Mouse (Mus musculus): ENCODE data around the gene Scrn3. TPM values are rescaled to one million over a fixed set of nuclear protein-coding genes. Genes with fewer than 3 reads are reported as not detected.

The Scrn3 gene
- polyA plus RNA-seq, 1 experiment from 2014 or later = 9.8 TPM

GRCm38 (mm10) chr2:73277709-73278075, 34.7 kb upstream of the Scrn3 start:
- no peak for ATAC-seq (ENCODE audit: low FRiP score)
- peak overlapping the region; percentile 25 for H3K4me2 ChIP-seq
- H3K4me1 ChIP-seq = peaks cover 41% of the 10 kb centered on the region
- WGBS = 3% methylated on average over 18 of the region's 18 CpGs
- no peak overlapping the region for H3K9ac ChIP-seq (replicated peaks)
- peaks cover 65% of the 10 kb centered on the region for H3K27me3 ChIP-seq (replicated peaks)
- no peaks in the 10 kb centered on the region for H3K9me3 ChIP-seq (replicated peaks)
- peak overlapping the region; percentile 12; the same call in 1 of the 2 replicates for H3K4me3 ChIP-seq (replicated peaks)
- H3K36me3 ChIP-seq = no peaks in the 10 kb centered on the region
- no peak overlapping the region for H3K27ac ChIP-seq (replicated peaks)

DNA sequence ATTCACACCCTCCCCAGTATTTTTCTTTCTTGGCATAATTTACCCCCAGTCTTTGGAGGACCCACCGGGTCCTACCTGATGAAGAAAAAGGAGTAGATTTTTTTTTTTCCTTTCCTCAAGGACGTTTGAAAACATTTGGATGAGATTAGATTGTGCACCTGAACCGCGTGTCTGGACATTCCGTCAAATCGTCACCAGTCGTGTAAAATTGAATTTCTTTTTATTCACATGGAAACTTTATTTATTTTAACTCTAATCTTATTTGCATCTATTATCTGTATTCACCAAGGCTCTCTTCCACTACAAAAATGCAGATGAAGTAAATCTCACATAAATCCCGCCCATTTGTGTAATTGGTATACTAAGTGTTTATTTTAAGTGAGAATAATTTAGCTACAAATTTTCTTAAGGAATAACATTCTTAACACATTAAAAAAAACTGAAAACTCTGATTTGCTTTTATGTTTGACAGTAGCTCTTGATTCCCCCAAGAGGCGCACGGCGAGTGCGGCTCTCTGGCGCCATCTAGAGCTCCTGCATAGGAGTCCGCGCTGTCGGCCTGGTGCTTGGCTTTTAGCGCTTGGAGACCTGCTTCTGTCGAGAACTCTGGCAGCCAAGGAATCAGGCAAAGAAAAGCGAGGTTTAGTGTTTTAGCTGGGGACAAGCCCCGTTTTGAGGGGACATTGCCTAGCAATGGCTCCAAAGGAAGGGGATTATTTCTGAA, 34.1 kb upstream of the Scrn3 start:
- Histone ChIP-seq H3K27me3 (replicated peaks) (peaks cover 66% of the 10 kb centered on the region), H3K36me3 (no peaks in the 10 kb centered on the region), H3K9me3 (replicated peaks) (no peaks in the 10 kb centered on the region), H3K4me3 (replicated peaks) (no peak overlapping the region), H3K27ac (replicated peaks) (no peak overlapping the region; the same call in 1 of the 2 replicates), H3K4me1 (peaks cover 35% of the 10 kb centered on the region), H3K9ac (replicated peaks) (no peak overlapping the region), H3K4me2 (peak overlapping the region; percentile 29)
- ATAC-seq (ENCODE audit: low FRiP score) = peak; percentile 71
- 3% methylated on average over 20 of the region's 20 CpGs for WGBS

GRCm38 (mm10) chr2:73278869-73279268, 33.5 kb upstream of the Scrn3 start:
- peaks cover 29% of the 10 kb centered on the region for H3K4me1 ChIP-seq
- peaks cover 61% of the 10 kb centered on the region for H3K27me3 ChIP-seq (replicated peaks)
- under 1% methylated on average over 17 of the region's 17 CpGs for WGBS
- 0 out of 2 replicates have a peak, but pooled peaks have one; percentile 15 for ATAC-seq (ENCODE audit: low FRiP score)
- no peak overlapping the region; the same call in 1 of the 2 replicates for H3K27ac ChIP-seq (replicated peaks)
- 0 out of 2 replicates have a peak overlapping the region, but pooled peaks have one; percentile 4 for H3K4me3 ChIP-seq (replicated peaks)
- H3K36me3 ChIP-seq = no peaks in the 10 kb centered on the region
- no peaks in the 10 kb centered on the region for H3K9me3 ChIP-seq (replicated peaks)
- H3K9ac ChIP-seq (replicated peaks) = no peak overlapping the region
- peak overlapping the region; percentile 29 for H3K4me2 ChIP-seq

GRCm38 (mm10) chr2:73279271-73280038, 32.9 kb upstream of the Scrn3 start:
- Histone ChIP-seq H3K4me2 (peak overlapping the region; percentile 29), H3K4me1 (peaks cover 23% of the 10 kb centered on the region), H3K9me3 (replicated peaks) (no peaks in the 10 kb centered on the region), H3K36me3 (no peaks in the 10 kb centered on the region), H3K9ac (replicated peaks) (no peak overlapping the region), H3K4me3 (replicated peaks) (no peak overlapping the region), H3K27ac (replicated peaks) (no peak overlapping the region), H3K27me3 (replicated peaks) (peaks cover 58% of the 10 kb centered on the region)
- no peak for ATAC-seq (ENCODE audit: low FRiP score)
- 1% methylated on average over 31 of the region's 31 CpGs for WGBS

DNA sequence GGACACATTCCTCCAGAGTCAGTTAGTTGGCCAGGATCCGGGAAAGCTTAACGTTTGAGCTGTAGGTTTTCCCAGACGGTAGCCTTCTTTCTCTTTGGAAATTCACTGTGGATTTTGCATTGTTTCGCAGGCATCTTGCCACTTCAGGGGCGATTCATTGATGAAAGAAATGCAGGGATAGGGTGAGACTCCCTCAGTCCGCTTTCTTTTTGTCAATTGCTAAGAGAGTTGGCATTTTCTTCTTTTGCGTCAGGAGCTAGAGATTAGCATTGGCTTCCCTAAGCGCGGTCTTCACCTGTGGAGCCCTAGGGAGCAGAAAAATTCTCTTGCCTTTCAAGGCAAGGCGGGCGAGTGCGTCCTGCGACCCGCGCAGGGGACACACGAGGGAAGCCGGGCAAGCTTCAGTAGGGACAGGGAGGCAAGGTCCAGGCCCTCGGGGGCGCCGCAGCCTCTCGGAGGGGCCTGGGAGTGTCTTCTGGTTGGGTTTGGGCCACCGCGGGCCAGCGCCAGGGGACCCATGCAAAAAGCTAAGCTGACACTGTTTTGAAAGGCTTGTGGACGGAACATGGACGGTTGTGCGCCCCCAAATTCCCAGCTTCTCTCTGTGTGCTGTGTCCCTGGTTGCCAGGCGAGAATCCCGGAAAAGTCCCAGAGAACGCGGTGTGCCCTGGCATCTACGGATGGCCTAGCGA, 31.9 kb upstream of the Scrn3 start:
- H3K36me3 ChIP-seq = no peaks in the 10 kb centered on the region
- peaks cover 55% of the 10 kb centered on the region for H3K27me3 ChIP-seq (replicated peaks)
- 4% methylated on average over 33 of the region's 33 CpGs for WGBS
- no peak for ATAC-seq (ENCODE audit: low FRiP score)
- H3K4me3 ChIP-seq (replicated peaks) = no peak overlapping the region
- peaks cover 21% of the 10 kb centered on the region for H3K4me1 ChIP-seq
- no peak overlapping the region for H3K9ac ChIP-seq (replicated peaks)
- no peak overlapping the region for H3K27ac ChIP-seq (replicated peaks)
- no peaks in the 10 kb centered on the region for H3K9me3 ChIP-seq (replicated peaks)
- peak overlapping the region; percentile 15 for H3K4me2 ChIP-seq

GRCm38 (mm10) chr2:73281048-73281661, 31.2 kb upstream of the Scrn3 start:
- ATAC-seq (ENCODE audit: low FRiP score) = no peak
- Histone ChIP-seq H3K4me3 (replicated peaks) (no peak overlapping the region; the same call in 1 of the 2 replicates), H3K27ac (replicated peaks) (no peak overlapping the region), H3K9ac (replicated peaks) (no peak overlapping the region), H3K4me2 (peak overlapping the region; percentile 15), H3K27me3 (replicated peaks) (peaks cover 51% of the 10 kb centered on the region), H3K36me3 (no peaks in the 10 kb centered on the region), H3K4me1 (peaks cover 21% of the 10 kb centered on the region), H3K9me3 (replicated peaks) (no peaks in the 10 kb centered on the region)
- 15% methylated on average over 22 of the region's 22 CpGs for WGBS

- peaks cover 3% of the 10 kb centered on the region; the same call in 1 of the 2 replicates for H3K36me3 ChIP-seq
- no peak overlapping the region for H3K4me3 ChIP-seq (replicated peaks)
- no peak overlapping the region for H3K9ac ChIP-seq (replicated peaks)
- WGBS = 11% methylated on average over 7 of the region's 7 CpGs
- H3K27ac ChIP-seq (replicated peaks) = no peak overlapping the region
- H3K4me1 ChIP-seq = peaks cover 21% of the 10 kb centered on the region
- H3K27me3 ChIP-seq (replicated peaks) = peaks cover 47% of the 10 kb centered on the region
- ATAC-seq (ENCODE audit: low FRiP score) = no peak
- no peak overlapping the region for H3K4me2 ChIP-seq
- no peaks in the 10 kb centered on the region for H3K9me3 ChIP-seq (replicated peaks)
Observed at GRCm38 (mm10) chr2:73281707-73282106, 30.7 kb upstream of the Scrn3 start.

- no peak for ATAC-seq (ENCODE audit: low FRiP score)
- 0 out of 2 replicates have a peak, but pooled peaks cover 4% of the 10 kb centered on the region for H3K4me1 ChIP-seq
- WGBS = 7% methylated on average over 2 of the region's 2 CpGs
Observed at GRCm38 (mm10) chr2:73285630-73286029, 26.8 kb upstream of the Scrn3 start.

GRCm38 (mm10) chr2:73291130-73291529, 21.3 kb upstream of the Scrn3 start:
- Histone ChIP-seq H3K4me3 (replicated peaks) (no peak overlapping the region), H3K4me2 (no peak overlapping the region), H3K9ac (replicated peaks) (no peak overlapping the region), H3K9me3 (replicated peaks) (no peaks in the 10 kb centered on the region), H3K36me3 (peaks cover 29% of the 10 kb centered on the region), H3K27ac (replicated peaks) (no peak overlapping the region), H3K4me1 (no peaks in the 10 kb centered on the region), H3K27me3 (replicated peaks) (no peaks in the 10 kb centered on the region)
- WGBS = 91% methylated on average over 4 of the region's 4 CpGs
- no peak for ATAC-seq (ENCODE audit: low FRiP score)

More at GRCm38 (mm10) chr2:73285630-73286029, 26.8 kb upstream of the Scrn3 start:
- no peak overlapping the region for H3K4me2 ChIP-seq
- peaks cover 5% of the 10 kb centered on the region; the same call in 1 of the 2 replicates for H3K36me3 ChIP-seq
- H3K27me3 ChIP-seq (replicated peaks) = peaks cover 18% of the 10 kb centered on the region
- no peaks in the 10 kb centered on the region for H3K9me3 ChIP-seq (replicated peaks)
- no peak overlapping the region for H3K9ac ChIP-seq (replicated peaks)
- no peak overlapping the region for H3K4me3 ChIP-seq (replicated peaks)
- H3K27ac ChIP-seq (replicated peaks) = no peak overlapping the region

DNA sequence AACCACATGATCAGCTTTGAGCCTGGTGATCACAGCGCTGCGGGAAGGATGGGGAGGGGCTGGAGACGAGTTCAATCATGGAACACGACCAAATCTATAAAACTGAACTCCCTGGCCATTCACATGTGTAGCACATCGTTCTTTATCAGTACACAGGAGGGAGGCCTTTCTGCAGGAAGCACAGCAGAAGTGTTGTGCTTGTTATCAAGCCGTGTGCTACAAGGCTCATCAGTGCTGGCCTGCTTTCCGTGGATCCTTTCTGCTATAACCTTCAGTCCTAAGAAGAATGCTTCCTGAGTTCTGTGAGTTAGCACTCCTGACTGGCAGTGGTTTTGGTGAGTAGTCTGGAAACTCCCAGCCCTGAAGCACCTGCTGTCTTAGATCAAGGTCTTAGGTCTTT, 17.4 kb upstream of the Scrn3 start:
- Histone ChIP-seq H3K36me3 (peaks cover 26% of the 10 kb centered on the region), H3K4me3 (replicated peaks) (no peak overlapping the region), H3K4me1 (no peaks in the 10 kb centered on the region), H3K9ac (replicated peaks) (no peak overlapping the region), H3K27me3 (replicated peaks) (no peaks in the 10 kb centered on the region), H3K9me3 (replicated peaks) (no peaks in the 10 kb centered on the region), H3K4me2 (no peak overlapping the region), H3K27ac (replicated peaks) (no peak overlapping the region)
- WGBS = 81% methylated on average over 7 of the region's 7 CpGs
- ATAC-seq (ENCODE audit: low FRiP score) = no peak

- no peak overlapping the region for H3K4me3 ChIP-seq (replicated peaks)
- no peak for ATAC-seq (ENCODE audit: low FRiP score)
- H3K27me3 ChIP-seq (replicated peaks) = no peaks in the 10 kb centered on the region
- WGBS = 89% methylated on average over 7 of the region's 7 CpGs
- no peak overlapping the region for H3K9ac ChIP-seq (replicated peaks)
- no peaks in the 10 kb centered on the region for H3K4me1 ChIP-seq
- peaks cover 32% of the 10 kb centered on the region for H3K36me3 ChIP-seq
- no peak overlapping the region for H3K27ac ChIP-seq (replicated peaks)
- no peak overlapping the region for H3K4me2 ChIP-seq
- H3K9me3 ChIP-seq (replicated peaks) = no peaks in the 10 kb centered on the region
Observed at GRCm38 (mm10) chr2:73298154-73298553, 14.2 kb upstream of the Scrn3 start.
